Mouse (Mus musculus) cerebellum, adult 2 months (tissue): Measurements from ENCODE around the gene Slc26a9. TPM values are rescaled to one million over a fixed set of nuclear protein-coding genes. Genes with fewer than 3 reads are reported as not detected.
A peak's percentile ranks its signal among the peaks of the same experiment; 100 is the strongest.

Experiments
- DNase-seq, 2 experiments: peaks; one replicate each; pipeline ENCODE4 v3.0.0; 2021
- H3K27ac ChIP-seq: fragments of 200-500 bp; 2 replicates; pipeline ENCODE4 v1.5.1; 2012; ENCODE audit warnings: low read length, control low read depth, inconsistent platforms; ENCODE audit not compliant: insufficient read depth
- H3K27me3 ChIP-seq: fragments of 200-500 bp; 2 replicates; pipeline ENCODE4 v1.6.1; 2012; ENCODE audit warnings: inconsistent platforms, mild to moderate bottlenecking, low read length, moderate library complexity; ENCODE audit not compliant: control insufficient read depth, insufficient read depth
- H3K4me1 ChIP-seq: fragments of 200-500 bp; 2 replicates; pipeline ENCODE4 v1.6.1; 2011; ENCODE audit warnings: low read length; ENCODE audit not compliant: control insufficient read depth, insufficient read depth
- H3K4me3 ChIP-seq: fragments of 200-500 bp; replicated peaks from 2 replicates; pipeline ENCODE3; 2011; ENCODE audit warnings: mild to moderate bottlenecking, low read depth, low read length, control low read depth; ENCODE audit not compliant: insufficient read depth
- CTCF ChIP-seq: fragments of 200-500 bp; IDR thresholded peaks from 2 replicates; pipeline ENCODE4 v1.5.1; 2011; ENCODE audit warnings: low read depth, mild to moderate bottlenecking, control low read depth, low read length, moderate library complexity, borderline replicate concordance; ENCODE audit not compliant: insufficient read depth
- POLR2A ChIP-seq: fragments of 200-500 bp; IDR thresholded peaks from 2 replicates; pipeline ENCODE4 v1.6.1; 2011; ENCODE audit warnings: low read length, control low read depth, borderline replicate concordance; ENCODE audit not compliant: insufficient read depth
- WGBS: fragments of 180-500 bp; shearing (Covaris S2); methylation state at CpG from one replicate; pipeline ENCODE4 v1.1.7; 2018; 5-methylcytosine and 5-hydroxymethylcytosine counted together
- polyA plus RNA-seq: library from polyadenylated mRNA; depleted of rRNA; stranded (reverse); fragments of >200 nt; gene quantifications from 2 replicates; pipeline ENCODE4 v1.2.3, GENCODE M21; 2012

Slc26a9 gene
- polyA plus RNA-seq, 1 experiment, result 0.05 TPM

- WGBS, result 64% methylated on average over 6 of the region's 6 CpGs
- DNase-seq, result no peak
- H3K27ac ChIP-seq, result no peak overlapping the region
- no peaks in the 10 kb centered on the region for H3K27me3 ChIP-seq
- TF ChIP-seq CTCF (no peak), POLR2A (no peak)
- H3K4me1 ChIP-seq, result no peaks in the 10 kb centered on the region
- H3K4me3 ChIP-seq, result no peak overlapping the region
These were observed 17.2 kb upstream of the Slc26a9 start for GRCm38 (mm10) chr1:131726586-131726985.

GRCm38 (mm10) chr1:131730639-131731437, 13.0 kb upstream of the Slc26a9 start:
- 77% methylated on average over 12 of the region's 12 CpGs for WGBS
- Histone ChIP-seq H3K4me1 (no peaks in the 10 kb centered on the region), H3K27ac (no peak overlapping the region), H3K27me3 (no peaks in the 10 kb centered on the region), H3K4me3 (no peak overlapping the region)
- TF ChIP-seq CTCF (no peak), POLR2A (no peak)
- no peak for DNase-seq

- no peak for DNase-seq
- Histone ChIP-seq H3K27me3 (no peaks in the 10 kb centered on the region), H3K4me1 (peaks cover 12% of the 10 kb centered on the region), H3K27ac (no peak overlapping the region), H3K4me3 (no peak overlapping the region)
- WGBS, result 72% methylated on average over 13 of the region's 13 CpGs
- TF ChIP-seq POLR2A (no peak), CTCF (no peak)
These were observed 10.2 kb upstream of the Slc26a9 start for GRCm38 (mm10) chr1:131733474-131734180.

- WGBS, result 98% methylated on average over 6 of the region's 6 CpGs
- Histone ChIP-seq H3K4me1 (peaks cover 12% of the 10 kb centered on the region), H3K27ac (no peak overlapping the region), H3K27me3 (no peaks in the 10 kb centered on the region), H3K4me3 (no peak overlapping the region)
- DNase-seq, result no peak
- TF ChIP-seq CTCF, result no peak
- TF ChIP-seq POLR2A, result no peak
These were observed 9.1 kb upstream of the Slc26a9 start for GRCm38 (mm10) chr1:131734657-131735273.

- peaks cover 12% of the 10 kb centered on the region for H3K4me1 ChIP-seq
- H3K4me3 ChIP-seq, result no peak overlapping the region
- H3K27me3 ChIP-seq, result no peaks in the 10 kb centered on the region
- no peak for TF ChIP-seq POLR2A
- no peak for TF ChIP-seq CTCF
- WGBS, result 87% methylated on average over 9 of the region's 9 CpGs
- DNase-seq, result no peak
- no peak overlapping the region for H3K27ac ChIP-seq
These were observed 7.3 kb upstream of the Slc26a9 start for GRCm38 (mm10) chr1:131736494-131736893.

- Histone ChIP-seq H3K4me3 (no peak overlapping the region), H3K27ac (no peak overlapping the region), H3K4me1 (peaks cover 12% of the 10 kb centered on the region), H3K27me3 (no peaks in the 10 kb centered on the region)
- 5% methylated on average over 5 of the region's 5 CpGs for WGBS
- TF ChIP-seq CTCF, result no peak
- no peak for TF ChIP-seq POLR2A
- peak; percentile 86 to 88 for DNase-seq
These were observed 6.6 kb upstream of the Slc26a9 start for GRCm38 (mm10) chr1:131737269-131737668.

GRCm38 (mm10) chr1:131738760-131739159, 5.1 kb upstream of the Slc26a9 start:
- no peak for DNase-seq
- WGBS, result 89% methylated on average over 1 of the region's 1 CpGs
- H3K4me3 ChIP-seq, result no peak overlapping the region
- peaks cover 12% of the 10 kb centered on the region for H3K4me1 ChIP-seq
- TF ChIP-seq CTCF (no peak), POLR2A (no peak)
- no peak overlapping the region for H3K27ac ChIP-seq
- H3K27me3 ChIP-seq, result no peaks in the 10 kb centered on the region

- Histone ChIP-seq H3K4me1 (peaks cover 12% of the 10 kb centered on the region), H3K4me3 (no peak overlapping the region), H3K27me3 (no peaks in the 10 kb centered on the region), H3K27ac (no peak overlapping the region)
- 89% methylated on average over 9 of the region's 9 CpGs for WGBS
- DNase-seq, result no peak
- TF ChIP-seq POLR2A (no peak), CTCF (no peak)
These were observed 4.2 kb upstream of the Slc26a9 start for GRCm38 (mm10) chr1:131739481-131740160.
